Mouse (Mus musculus) natural killer cell, adult 2 months (primary cell): ENCODE results near the gene Foxred2.

Experiments
- DNase-seq, 2 experiments: peaks; one replicate each; pipeline ENCODE4 v3.0.0; 2022; ENCODE audit warnings: low spot score in 2 of 2

Gene Foxred2

DNA sequence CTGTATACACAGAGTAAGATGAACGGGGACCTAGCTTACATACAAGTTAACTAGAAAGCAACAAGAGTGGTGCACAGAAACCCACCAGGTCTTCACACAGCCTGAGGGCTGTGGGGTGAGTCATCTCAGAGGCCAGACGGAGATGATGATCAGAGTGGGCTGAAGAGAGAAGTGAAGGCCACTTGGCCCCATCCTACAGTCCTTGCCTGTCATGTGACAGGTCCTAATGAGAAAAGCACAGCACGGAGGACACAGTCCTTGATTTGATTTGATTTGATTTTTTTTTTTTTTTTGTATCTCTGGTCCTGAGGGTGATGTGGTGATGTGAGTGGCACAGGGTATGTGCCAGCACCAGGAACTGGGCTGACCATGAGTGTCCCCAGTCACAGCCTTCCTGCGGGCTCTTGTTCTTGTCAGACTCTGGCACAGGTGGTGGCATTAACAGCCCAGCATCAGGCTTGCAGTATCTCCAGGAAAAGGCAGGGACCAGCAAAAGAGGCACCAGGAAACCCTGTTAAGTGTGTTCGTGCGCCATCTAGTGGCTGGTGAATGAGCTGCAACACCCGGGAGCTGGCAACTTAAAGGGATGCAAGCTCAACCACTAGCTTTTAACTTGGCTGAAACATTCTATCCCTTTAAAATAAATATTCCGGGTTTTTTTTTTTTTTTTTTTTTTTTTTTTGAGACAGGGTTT is 39.5 kb downstream of the Foxred2 start:
- peak; percentile 75 to 79 for DNase-seq

DNA sequence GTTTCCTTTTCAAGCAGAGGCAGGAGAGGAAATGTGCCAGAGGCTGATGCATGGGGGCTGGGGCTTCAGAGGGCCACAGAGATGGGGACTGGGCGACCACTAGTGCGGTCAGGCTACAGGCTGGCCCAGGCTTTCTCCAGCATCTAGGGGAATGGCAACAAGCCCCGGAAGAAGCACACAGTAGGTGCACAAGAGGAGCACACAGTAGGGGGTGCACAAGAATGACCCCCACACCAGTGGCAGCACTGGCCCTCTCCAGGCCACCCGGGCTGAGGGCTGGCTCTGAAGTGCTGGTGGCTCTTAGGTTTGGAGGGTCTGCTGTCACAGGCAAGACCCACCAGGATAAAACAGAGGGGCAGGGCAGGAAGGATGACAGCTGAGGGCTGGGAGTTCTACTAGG is 41.2 kb downstream of the Foxred2 start:
- no peak for DNase-seq

DNA sequence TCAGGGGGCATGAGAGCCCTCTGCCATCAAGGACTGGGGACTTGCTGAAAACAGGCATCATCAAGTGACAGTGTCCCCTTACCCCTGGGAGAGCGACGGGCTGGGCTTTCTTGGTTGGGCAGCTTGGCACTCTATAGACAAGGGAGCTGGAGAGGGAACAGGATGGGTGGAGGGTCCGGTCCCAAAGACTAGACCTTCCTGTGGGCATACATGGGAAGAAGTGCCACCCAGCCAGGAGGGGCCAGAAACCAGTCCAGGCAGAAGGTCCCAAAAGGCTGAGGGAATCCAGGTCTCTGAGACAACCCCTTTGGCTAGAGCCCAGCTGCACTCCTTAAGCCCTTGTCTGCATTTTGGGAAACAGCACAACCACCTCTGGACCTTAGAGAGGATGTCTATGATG is 42.0 kb downstream of the Foxred2 start:
- no peak for DNase-seq

DNA sequence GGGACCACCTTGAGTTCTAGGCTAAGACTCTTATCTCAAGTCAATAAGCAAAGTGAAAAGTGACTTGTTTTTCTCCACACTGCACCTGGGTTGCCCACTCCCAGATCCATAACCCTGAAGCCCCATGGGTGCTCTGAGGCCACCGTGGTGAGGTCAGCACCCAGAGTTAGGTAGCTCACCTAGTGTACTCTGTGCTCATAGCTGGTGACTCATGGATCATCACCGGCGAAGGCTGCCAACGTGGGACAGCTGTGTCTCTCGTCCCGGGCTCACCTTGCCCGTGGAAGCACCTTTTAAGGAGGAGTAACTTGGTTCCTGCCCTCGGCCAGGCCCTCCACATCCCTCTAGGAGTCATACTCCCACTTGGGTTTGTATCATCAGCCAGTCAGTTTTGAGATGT is 43.5 kb downstream of the Foxred2 start:
- no peak for DNase-seq

DNA sequence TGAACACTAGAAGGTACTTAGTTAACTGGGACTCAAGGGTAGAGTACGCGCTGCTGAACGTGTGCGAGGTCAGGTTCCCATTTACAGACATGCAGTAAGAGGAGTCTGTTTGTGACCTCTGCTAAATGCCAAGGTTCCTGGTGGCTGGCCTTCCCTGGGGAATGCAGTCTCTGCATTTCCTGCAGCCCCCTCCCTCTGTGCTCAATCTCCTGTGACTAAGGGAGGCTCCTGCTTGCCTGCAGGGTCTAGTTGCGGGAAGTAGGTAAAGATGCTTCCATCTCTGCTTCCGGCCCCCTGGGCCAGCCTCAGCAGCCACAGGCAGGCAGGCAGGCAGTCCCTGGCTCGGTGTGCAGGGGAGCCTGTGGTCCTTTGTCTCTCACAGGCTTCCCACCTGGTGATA is 43.9 kb downstream of the Foxred2 start:
- DNase-seq = no peak

DNA sequence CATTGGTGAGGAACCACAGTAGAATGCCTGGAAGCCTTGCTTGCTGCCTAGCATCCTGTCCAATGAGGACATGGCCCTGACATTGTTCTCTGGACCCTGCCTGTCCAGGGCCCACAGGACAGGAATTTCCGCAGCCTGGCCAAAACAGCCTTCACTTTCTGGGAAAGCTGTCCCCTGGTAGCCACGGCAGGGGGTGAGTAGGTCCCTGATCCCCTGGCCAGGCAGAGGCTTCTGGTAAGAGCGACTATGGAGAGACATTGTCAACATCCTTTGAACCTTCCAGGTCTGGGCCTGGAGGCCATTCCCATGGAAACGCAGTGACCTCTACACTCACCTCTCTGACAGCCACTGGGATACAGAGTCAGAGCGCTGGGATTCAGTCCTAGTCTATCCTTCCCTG is 44.5 kb downstream of the Foxred2 start:
- DNase-seq = no peak

DNA sequence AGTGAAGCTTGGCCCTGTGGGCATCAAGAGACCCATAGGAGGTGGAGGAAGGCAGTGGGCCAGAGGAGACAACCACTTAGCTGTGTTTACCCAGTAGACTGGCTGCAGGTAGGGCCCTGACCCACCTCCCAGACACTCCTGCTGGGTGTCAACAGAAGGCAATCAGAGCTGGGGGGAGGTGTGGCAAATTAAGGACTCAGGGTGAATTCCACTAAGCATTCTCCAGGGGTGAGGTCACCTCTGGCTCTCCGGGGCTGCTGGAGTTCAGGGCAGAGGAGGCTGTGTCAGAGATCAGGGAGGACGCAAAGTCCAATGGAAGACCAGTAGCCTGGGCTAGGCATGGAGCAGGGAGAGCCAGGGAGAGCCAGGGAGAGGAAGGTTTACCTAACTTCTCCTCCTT is 45.5 kb downstream of the Foxred2 start:
- no peak for DNase-seq

DNA sequence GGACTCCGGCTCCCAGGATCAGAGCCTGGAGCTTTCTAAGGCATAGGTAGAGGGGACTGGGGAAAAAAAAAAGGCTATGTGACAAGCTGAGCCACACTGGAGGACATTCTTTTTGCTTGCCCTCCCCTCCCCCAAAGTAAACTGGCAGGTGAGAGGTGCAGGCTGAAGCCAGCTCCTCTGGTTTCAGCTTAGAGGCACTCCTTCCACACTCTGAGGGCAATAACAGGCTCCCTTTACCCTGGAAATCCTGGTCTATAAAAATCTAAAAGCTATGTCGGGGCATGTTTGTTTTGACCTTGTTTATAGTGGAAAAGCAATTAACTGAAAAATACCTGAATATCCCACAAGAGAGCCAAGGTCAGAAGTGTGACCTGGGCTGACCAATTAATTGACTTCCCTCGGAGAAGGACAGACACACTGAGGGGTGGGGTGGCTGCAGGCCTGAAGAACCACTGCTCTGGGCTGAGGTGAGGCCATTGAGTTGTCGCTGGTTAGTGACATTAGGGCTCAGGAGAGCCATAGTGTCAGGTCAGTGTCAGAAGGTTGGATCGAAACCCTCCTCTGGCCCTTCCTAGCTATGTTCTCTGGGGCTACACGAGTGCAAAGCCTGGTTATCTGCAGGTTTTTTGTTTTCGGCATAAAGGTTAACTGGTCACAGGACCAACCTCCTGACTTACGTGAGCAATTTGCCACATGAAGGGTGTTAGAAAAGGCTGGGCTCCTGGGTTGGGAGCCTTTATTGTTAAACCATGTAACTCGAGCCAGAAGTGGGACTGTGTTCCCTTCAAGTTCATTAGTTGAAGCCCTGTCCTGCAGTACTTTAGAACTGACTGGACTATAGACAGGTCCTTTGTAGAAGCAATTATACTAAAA is 48.6 kb downstream of the Foxred2 start:
- no peak for DNase-seq

DNA sequence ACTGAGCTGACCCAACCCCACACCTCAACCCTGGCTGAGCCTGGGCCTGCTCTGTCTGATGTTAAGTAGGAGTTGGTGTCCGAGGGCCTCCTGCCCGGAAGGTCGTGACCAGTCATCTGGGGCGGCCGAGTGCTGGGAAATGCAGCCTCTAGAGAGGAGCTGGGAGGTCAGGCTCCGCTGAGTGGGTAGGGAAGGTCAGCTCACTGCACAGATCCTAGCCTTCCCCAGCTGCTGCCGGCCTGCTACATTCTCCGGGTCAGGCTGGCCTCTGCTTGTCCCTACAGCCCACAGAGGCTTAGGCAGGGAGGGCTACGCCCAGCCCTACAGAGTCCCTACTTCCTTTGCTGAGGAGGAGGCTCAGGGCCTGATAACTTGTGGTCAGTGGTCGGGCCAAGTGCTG is 50.0 kb downstream of the Foxred2 start:
- DNase-seq = no peak

DNA sequence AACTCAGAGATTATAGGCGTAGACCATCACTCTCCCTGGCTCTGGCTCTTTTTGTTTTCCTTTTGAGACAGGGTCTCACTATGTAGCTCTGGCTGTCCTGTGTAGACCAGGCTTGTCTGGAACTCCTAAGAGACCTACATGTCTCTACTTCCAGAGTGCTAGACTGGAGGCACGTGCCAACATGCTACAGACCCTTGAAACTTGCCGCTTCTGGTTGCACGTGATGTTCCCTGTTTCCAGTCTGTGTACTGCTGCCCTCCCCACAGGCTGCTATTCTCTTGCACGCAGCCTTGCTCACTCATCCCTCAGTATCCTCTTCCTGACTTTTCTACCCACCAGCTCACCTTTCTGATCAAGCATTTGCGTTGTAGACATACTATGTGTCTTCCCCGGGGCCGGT is 50.4 kb downstream of the Foxred2 start:
- DNase-seq = no peak

DNA sequence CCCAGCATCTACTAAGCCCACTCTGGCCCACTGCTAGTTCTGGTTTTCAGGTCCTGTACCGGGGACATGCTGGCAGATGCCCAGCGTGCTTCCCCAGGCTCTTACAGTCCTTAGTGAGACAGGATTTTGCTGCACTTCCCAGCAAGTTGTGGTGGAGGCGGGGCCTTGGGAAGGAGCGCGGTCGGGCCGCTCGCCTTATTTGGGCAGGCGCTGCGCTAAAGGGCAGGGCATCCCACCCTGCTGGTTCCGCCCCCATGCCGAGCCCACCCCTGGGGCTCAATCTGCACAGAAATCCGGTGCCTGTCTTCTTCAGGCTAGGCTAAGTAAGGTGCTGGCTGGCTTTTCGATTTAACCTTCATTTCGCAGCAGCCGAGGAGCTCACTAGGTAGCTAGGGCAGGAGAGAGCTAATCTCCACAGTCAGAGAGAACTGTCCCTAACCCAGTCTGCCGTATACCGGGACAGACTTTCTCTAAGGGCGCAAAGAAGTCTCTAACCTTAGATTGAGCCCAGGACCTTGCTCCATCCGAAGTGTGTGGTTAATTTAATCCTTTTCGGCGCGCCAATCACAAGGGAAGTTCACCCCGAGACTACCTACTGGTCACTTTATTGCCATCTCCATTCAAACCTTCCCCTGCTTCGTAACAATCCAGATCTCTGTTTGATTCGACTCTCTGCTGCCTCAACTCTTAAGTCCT is 51.1 kb downstream of the Foxred2 start:
- DNase-seq = no peak

DNA sequence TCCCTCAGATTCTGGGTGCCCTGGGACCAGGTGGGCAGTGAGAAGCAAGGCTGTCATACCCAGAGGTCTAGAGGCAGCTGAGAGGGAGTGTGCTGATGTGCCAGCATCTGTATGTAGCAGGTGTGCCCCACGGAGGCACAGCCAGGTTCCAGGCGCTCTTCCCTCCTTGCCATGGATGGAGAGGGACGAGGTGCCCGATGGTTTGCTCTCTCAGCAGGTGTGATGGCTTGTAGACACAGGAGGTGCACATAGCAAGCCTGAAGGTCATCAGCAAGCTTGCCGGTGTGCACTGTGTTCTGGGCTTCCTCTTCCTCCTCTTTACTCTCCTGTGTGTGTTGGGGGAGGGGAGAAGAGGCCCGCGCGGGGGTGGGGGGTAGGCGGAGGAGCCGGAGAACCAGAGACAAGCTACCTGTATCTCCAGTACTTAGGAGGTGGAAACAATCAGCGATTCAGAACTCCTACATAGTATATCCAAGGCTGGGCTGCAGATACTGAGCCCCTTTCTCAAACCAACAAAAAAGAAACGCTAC is 52.1 kb downstream of the Foxred2 start:
- no peak for DNase-seq

DNA sequence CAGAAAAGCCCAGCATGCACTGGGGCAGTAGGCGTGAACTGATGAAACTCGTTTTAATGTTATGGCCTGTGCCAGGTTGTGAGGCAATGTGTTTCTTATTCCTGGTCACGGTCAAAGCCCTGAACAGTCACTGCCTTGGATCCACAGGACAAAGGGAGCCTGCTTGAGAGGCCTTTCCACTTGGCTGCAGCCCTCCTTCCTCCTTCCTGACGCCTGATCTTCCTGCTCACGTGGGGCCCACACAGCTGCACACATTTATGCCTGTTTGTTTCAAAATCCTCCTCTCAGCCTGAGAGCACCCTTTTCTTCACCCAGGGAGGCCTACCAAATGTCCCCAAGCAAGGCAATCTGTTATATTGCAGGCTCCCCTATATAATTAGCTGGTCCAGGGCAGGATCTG is 53.3 kb downstream of the Foxred2 start:
- no peak for DNase-seq

DNA sequence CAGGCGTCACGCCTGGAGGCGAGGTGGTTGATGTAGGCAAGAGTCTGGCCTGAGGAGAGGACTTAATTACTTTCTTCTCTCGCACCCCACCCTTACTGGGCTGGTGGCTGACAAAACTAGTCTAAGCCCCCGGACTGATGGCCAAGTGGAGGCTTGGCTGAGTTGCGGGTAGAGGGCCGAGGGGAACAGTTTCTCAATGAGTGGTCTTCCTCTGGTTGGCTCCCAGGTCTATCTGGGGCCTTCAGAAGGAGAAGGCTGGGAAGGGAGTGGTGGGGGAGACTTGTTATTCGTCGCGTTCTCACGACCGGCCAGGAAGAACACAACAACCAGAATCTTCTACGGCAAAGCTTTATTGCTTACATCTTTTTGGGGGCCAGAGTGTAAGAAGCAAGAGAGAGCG is 61.6 kb downstream of the Foxred2 start:
- no peak for DNase-seq

DNA sequence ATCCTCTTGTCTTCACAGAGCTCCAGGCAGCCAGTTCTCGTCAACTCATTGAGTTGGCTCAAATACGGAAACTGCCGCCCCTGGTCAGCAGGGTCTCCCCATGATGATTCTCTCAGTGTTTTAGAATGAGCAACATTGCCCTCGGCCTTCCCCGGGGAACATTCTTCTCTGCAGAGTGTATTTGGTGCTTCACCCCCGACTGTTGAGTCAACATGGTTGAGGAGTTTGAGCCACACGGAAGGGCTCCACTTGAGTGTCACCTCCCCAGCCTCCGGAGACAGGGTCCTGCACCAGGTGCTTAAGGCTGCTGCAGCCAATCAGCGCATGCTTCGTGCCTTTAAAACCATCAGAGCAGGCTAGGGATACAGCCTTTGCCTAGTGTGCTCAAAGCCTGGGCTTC is 63.2 kb downstream of the Foxred2 start:
- DNase-seq = no peak

DNA sequence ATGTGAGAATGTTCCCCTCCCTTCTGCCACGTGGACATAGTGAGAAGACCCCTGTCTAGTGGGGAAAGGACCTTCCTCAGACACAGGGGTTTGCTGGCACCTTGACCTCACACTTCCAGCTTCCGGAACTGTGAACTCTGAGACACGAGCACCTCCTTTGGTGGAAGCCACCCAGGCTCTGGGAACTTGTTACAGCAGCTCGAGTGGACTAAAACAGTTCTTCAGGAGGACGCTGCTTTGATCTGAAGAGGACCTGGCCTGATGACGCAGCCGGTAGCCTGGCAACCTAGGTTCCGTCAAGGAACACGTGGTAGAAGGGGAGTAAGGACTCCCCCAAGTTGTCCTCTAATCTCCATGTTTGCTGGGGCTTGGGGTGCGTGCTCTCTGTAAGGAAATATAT is 64.1 kb downstream of the Foxred2 start:
- no peak for DNase-seq

DNA sequence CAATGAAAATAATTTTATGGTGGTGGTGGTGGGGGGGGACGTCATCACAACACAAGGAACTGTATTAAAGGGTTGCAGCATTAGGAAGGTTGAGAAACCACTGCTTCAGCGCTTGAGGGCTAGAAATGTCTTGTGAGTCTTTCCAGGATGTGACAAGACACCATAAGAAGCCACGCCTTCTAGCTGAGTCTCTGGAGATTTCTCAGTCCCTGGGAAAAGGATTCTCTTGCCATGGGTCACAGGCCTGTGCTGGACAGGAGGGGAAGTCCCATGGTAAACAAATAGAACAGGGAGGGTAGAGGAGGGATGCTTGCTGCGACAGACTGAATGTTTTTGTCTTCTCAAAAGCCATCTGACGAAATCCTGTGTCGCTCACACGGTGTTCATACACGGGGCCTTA is 64.8 kb downstream of the Foxred2 start:
- DNase-seq = no peak
